ENCODE assay signal across 24 mouse cellular contexts in the genomic region with DNA sequence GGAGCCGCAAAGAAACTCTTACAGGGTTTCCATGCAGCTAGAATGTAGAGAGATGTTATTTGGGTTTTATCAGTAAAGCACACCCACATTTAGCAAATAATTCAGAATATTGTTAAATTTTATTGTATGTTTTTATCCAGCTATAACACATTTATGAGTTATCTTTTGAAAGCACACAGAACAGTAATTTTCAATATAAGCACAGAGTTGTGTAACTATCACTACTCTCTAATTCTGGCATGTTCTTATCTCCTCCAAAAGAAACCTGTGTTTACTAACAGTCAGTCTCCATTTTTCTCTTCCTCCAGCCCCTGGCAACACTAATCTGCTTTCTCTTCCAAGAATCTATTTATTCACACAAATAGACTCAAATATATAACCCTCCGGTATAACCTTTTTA. TPM values are rescaled to one million over a fixed set of nuclear protein-coding genes. Genes with fewer than 3 reads are reported as not detected.
DNase-seq lines count a peak whose midpoint lies in the region; ATAC-seq and TF ChIP-seq lines count a peak whose summit lies in the region.
"Had no signal": no experiment of that assay in that cellular context is flagged by ENCODE, and none has a peak within 500 bp of the region (broad histone marks: within the 10 kb centered on the region; RNA-seq: fewer than 3 reads in every experiment).

No protein-coding gene starts in this region.

- no peak for DNase-seq in liver, embryonic 14.5 days (ENCODE audit: low read depth in 3 of 3, low spot score in 3 of 3)
- no peak for DNase-seq in G1E (ENCODE audit: low spot score)
- DNase-seq in heart, postnatal 4 days, result no peak
- DNase-seq: adrenal gland, adult 8-10 months; adrenal gland, postnatal 14 days; adrenal gland, postnatal 36 days; B cell, adult 2 months; cerebellum, adult 11-12 months; cerebellum, adult 2 months; cerebellum, adult 9-10 months; cerebellum, postnatal 10 days; cerebellum, postnatal 25 days; forebrain, postnatal 0 days had no signal

- no peak overlapping the region for H3K4me2 ChIP-seq in liver, embryonic 14.5 days (ENCODE audit: low read depth)
- no peak overlapping the region for H3K4me2 ChIP-seq in liver, embryonic 12.5 days
- no peak overlapping the region for H3K4me2 ChIP-seq in heart, embryonic 12.5 days
- H3K4me2 ChIP-seq: embryonic facial prominence, embryonic 12.5 days; forebrain, embryonic 13.5 days; forebrain, embryonic 15.5 days had no signal

- H3K36me3 ChIP-seq in liver, embryonic 14.5 days (replicated peaks; ENCODE audit: control insufficient read depth, insufficient read depth, low read depth), result no peaks in the 10 kb centered on the region
- no peaks in the 10 kb centered on the region for H3K36me3 ChIP-seq in liver, embryonic 12.5 days
- H3K36me3 ChIP-seq in G1E (replicated peaks), result no peaks in the 10 kb centered on the region
- H3K36me3 ChIP-seq in heart, embryonic 12.5 days, result no peaks in the 10 kb centered on the region
- H3K36me3 ChIP-seq: embryonic facial prominence, embryonic 10.5 days; embryonic facial prominence, embryonic 12.5 days; forebrain, embryonic 15.5 days had no signal

- no peaks in the 10 kb centered on the region for H3K9me3 ChIP-seq in liver, embryonic 14.5 days (ENCODE audit: control insufficient read depth, low read length)
- no peaks in the 10 kb centered on the region for H3K9me3 ChIP-seq in liver, embryonic 12.5 days (replicated peaks)
- no peaks in the 10 kb centered on the region for H3K9me3 ChIP-seq in G1E (replicated peaks)
- H3K9me3 ChIP-seq in heart, embryonic 12.5 days (replicated peaks), result no peaks in the 10 kb centered on the region
- H3K9me3 ChIP-seq: embryonic facial prominence, embryonic 10.5 days; embryonic facial prominence, embryonic 12.5 days; forebrain, embryonic 13.5 days; forebrain, embryonic 15.5 days had no signal

- H3K27me3 ChIP-seq in liver, embryonic 14.5 days (ENCODE audit: control insufficient read depth, insufficient read depth, low read length), result no peaks in the 10 kb centered on the region
- H3K27me3 ChIP-seq in liver, embryonic 12.5 days (replicated peaks), result no peaks in the 10 kb centered on the region
- no peaks in the 10 kb centered on the region for H3K27me3 ChIP-seq in G1E (ENCODE audit: insufficient read depth, low read length)
- H3K27me3 ChIP-seq in heart, embryonic 12.5 days (replicated peaks), result no peaks in the 10 kb centered on the region
- H3K27me3 ChIP-seq: CH12.LX; embryonic facial prominence, embryonic 12.5 days; forebrain, embryonic 13.5 days; forebrain, embryonic 15.5 days; Patski had no signal

- no peak overlapping the region for H3K27ac ChIP-seq in liver, embryonic 14.5 days
- no peak overlapping the region for H3K27ac ChIP-seq in liver, embryonic 12.5 days
- no peak overlapping the region for H3K27ac ChIP-seq in heart, embryonic 12.5 days (ENCODE audit: poor library complexity, severe bottlenecking)
- H3K27ac ChIP-seq: embryonic facial prominence, embryonic 10.5 days; embryonic facial prominence, embryonic 12.5 days; forebrain, embryonic 13.5 days; forebrain, embryonic 15.5 days had no signal

- H3K4me1 ChIP-seq in liver, embryonic 14.5 days (replicated peaks; ENCODE audit: control insufficient read depth in 2 of 2, insufficient read depth in 2 of 2, low read length in 1 of 2), result peaks cover 0 to 5% of the 10 kb centered on the region in 2 experiments; a peak in 2 of 4 replicates
- peaks cover 14% of the 10 kb centered on the region; the same call in 1 of the 2 replicates for H3K4me1 ChIP-seq in liver, embryonic 12.5 days
- peaks cover 39% of the 10 kb centered on the region for H3K4me1 ChIP-seq in G1E (ENCODE audit: insufficient read depth, low read depth, low read length)
- no peaks in the 10 kb centered on the region for H3K4me1 ChIP-seq in heart, embryonic 12.5 days (replicated peaks)
- H3K4me1 ChIP-seq: embryonic facial prominence, embryonic 10.5 days; embryonic facial prominence, embryonic 12.5 days; forebrain, embryonic 13.5 days; forebrain, embryonic 15.5 days had no signal

- H3K4me3 ChIP-seq in liver, embryonic 14.5 days (ENCODE audit: insufficient read depth in 1 of 2, low read depth in 2 of 2, low read length in 2 of 2), result no peak overlapping the region
- H3K4me3 ChIP-seq in liver, embryonic 12.5 days, result no peak overlapping the region
- H3K4me3 ChIP-seq in G1E (ENCODE audit: low read depth, low read length), result no peak overlapping the region
- no peak overlapping the region for H3K4me3 ChIP-seq in heart, embryonic 12.5 days
- H3K4me3 ChIP-seq: embryonic facial prominence, embryonic 10.5 days; embryonic facial prominence, embryonic 12.5 days; forebrain, embryonic 13.5 days; forebrain, embryonic 15.5 days had no signal

- no peak; the same call in 1 of the 2 replicates for ATAC-seq in liver, embryonic 14.5 days (ENCODE audit: insufficient read depth)
- ATAC-seq in liver, embryonic 12.5 days, result no peak
- peak; percentile 56 for ATAC-seq in G1E (ENCODE audit: extremely low read depth, insufficient number of reproducible peaks, low FRiP score, poor library complexity, severe bottlenecking)
- ATAC-seq in megakaryocyte progenitor cell, adult 5-6 weeks (replicated peaks; ENCODE audit: poor library complexity), result peak; percentile 81
- no peak for ATAC-seq in heart, embryonic 12.5 days (ENCODE audit: insufficient number of reproducible peaks, low FRiP score)
- ATAC-seq: activated CD4-positive, CD25-positive, alpha-beta regulatory T cell, adult 4 months; CD4-positive, CD25-positive, alpha-beta regulatory T cell, adult 4 months; forebrain, embryonic 13.5 days; forebrain, embryonic 15.5 days; forebrain, postnatal 0 days; Patski had no signal

- 84% methylated on average over 2 of the region's 2 CpGs for WGBS in liver, embryonic 14.5 days (ENCODE audit: insufficient replicate concordance)
- 86% methylated on average over 2 of the region's 2 CpGs for WGBS in liver, embryonic 12.5 days (ENCODE audit: insufficient replicate concordance)
- WGBS in heart, embryonic 12.5 days, result 91% methylated on average over 2 of the region's 2 CpGs

- TF ChIP-seq EP300 in liver, embryonic 14.5 days (IDR thresholded peaks at IDR 0.05; ENCODE audit: low read depth), result peak; percentile 25; the same call in 1 of the 2 replicates

- TF ChIP-seq CTCF in liver, embryonic 14.5 days (IDR thresholded peaks at IDR 0.05; ENCODE audit: low read depth), result no peak
- no peak for TF ChIP-seq CTCF in G1E (IDR thresholded peaks at IDR 0.05; ENCODE audit: low read depth, low read length)

- no peak overlapping the region for H3K9ac ChIP-seq in liver, embryonic 14.5 days (replicated peaks)
- no peak overlapping the region for H3K9ac ChIP-seq in liver, embryonic 12.5 days
- H3K9ac ChIP-seq in heart, embryonic 12.5 days, result no peak overlapping the region
- H3K9ac ChIP-seq: embryonic facial prominence, embryonic 12.5 days; forebrain, embryonic 13.5 days; forebrain, embryonic 15.5 days; forebrain, postnatal 0 days had no signal

RNA-seq across cellular contexts. Expression of a gene that starts 37.4 kb away (rescaled TPM):
- polyA plus RNA-seq in liver, embryonic 14.5 days (2012; rRNA removed), result 22.7 and 34.9 TPM in 2 replicates
- polyA plus RNA-seq in liver, embryonic 14.5 days (2014; fragmentation: Nextera tagmentation; extraction: Ambion mirVana), result 96.2 and 118 TPM in 2 replicates
- polyA plus RNA-seq in liver, embryonic 12.5 days (2016; fragmentation: Nextera tagmentation; extraction: Ambion mirVana), result 157 TPM in 2 replicates
- total RNA-seq in G1E (2014; fragmentation: Nextera tagmentation) (64.0 and 74.2 TPM in 2 replicates), G1E (2017) (53.4 and 58.6 TPM in 2 replicates)
- polyA plus RNA-seq in G1E (2012), result 12.8 and 13.7 TPM in 2 replicates
- 13.2 and 16.2 TPM in 2 replicates for total RNA-seq in megakaryocyte progenitor cell, adult 5-6 weeks (2015)
- 22.1 and 26.2 TPM in 2 replicates for total RNA-seq in megakaryocyte progenitor cell, adult 5-6 weeks (2017)
- polyA plus RNA-seq in heart, embryonic 12.5 days (2016; fragmentation: Nextera tagmentation; extraction: Ambion mirVana), result 24.4 and 26.0 TPM in 2 replicates
- total RNA-seq in heart, postnatal 4 days (2021), result 10 to 100 TPM; 18.6 to 21.0 TPM

Comparison
In these comparisons a context has a peak if more than half of its experiments do, and no peak if none do; other contexts are left out.
1. ATAC-seq: peak in G1E (single experiment) and megakaryocyte progenitor cell, adult 5-6 weeks (single experiment); none in liver, embryonic 14.5 days (single experiment), liver, embryonic 12.5 days (single experiment) and heart, embryonic 12.5 days (single experiment).